Mouse (Mus musculus): Measurements from ENCODE around the gene Aars2.

Aars2 gene

DNA sequence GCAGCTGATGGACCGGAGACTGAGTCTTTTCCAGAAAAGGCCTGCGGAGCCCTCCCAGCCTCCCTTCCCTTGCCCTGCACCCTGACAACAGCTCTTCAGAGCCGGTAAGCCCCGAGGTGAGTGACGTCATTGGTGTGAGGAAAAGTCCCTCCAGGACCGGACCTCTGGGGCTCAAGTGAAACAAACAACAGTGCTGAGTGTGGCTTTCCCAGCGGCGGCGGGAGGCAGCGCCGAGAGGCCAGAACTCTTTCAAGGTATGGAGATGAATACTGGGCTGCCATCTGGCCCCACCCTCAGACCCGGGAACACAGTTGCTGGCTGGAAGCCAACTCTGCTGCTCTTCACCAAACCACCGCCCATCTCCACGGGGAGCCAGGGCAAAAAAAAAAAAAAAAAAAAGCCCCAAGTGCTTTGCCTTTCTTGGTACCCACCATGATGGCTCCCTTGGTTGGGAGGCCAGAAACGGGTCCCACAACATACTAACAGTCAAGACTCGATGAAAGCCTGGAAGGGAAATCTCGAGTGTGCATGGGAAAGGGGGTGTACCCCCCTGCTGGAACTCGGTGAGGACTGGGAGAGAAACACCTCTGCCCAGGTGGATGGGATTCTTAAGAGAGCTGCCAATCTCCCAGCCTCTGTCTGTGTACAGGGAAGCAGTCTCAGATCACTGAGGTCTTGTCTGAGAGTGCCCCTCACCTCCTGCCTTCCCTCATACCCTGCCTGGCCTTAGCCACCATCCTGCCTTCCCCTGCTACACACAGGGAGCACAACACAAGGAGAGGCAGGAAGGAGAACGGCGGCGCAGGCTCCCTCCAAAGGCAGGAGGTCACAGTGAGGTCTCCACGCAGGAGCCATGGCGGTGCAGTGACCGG is 37.6 kb downstream of the Aars2 start:
- DNase-seq: peak; percentile 53

DNA sequence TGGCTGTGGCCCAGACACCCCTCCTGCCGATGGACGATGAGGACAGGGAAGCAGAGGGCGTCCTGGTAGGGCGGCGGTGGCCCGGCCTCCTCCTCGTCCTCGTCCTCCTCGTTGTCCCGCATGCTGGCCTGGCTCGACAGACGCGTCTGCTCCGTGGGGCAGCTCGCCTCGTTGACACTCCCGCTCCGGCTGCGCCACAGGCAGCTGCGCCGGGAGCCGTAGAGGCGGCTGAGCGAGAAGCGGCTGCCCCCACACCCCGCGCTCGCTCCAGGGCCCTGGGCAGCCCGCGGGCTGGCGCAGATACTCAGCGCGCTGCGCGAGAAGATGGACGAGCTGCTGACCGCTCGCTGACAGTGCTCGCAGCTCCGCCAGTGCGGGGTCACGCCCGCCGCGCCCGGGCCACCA is 38.2 kb downstream of the Aars2 start:
- DNase-seq: peak; percentile 49

DNA sequence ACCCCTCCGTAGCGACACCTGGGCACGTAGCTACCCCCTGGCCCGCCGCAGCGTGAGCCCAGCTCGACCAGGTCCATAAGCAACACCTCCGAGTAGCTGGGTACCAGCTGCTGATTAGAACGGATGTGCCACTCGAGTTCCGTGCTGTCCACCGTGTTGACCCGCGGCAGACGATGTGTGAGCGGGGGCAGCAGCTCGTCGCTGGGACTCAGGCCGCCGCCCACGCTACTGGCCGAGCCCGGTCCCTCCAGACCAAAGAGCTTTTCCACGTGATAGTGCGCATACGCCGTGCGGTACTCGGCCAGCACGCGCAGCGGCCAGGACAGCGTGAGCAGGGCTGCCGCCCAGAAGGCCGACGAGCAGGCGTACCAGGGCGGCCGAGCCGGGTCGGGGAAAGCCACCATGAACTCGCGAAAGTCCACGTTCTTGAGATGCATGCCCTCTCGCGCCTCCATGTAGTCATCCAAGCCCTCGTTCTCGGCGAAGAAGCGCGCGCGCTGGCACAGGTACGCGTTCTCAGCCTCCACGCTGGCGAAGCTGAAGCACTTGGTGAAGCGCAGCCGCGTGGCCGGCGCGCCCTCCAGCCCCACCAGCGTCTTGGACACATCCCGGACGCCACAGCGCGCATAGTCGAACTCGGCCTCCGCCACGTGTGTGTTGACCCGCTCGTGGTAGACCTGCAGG is 38.8 kb downstream of the Aars2 start:
- peak; percentile 52 for DNase-seq

DNA sequence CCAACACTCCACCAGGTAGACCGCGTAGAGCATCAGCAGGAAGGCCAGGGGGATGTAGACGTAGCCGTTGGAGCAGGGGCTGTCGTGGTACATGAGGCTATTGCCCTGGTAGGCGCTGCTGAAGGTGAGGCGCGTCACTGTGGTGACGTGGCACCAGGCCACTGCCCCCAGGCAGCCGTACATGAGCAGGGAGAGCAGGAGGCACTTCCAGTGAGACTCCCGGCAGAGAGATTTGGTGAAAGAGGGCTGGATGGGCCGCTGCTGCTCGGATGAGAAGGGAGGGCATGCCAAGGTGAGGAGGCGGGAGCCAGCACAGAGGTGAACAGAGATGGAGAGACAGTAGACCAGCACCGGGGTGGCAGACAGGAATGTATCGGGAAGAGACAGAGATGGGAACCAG is 40.3 kb downstream of the Aars2 start:
- DNase-seq: no peak

DNA sequence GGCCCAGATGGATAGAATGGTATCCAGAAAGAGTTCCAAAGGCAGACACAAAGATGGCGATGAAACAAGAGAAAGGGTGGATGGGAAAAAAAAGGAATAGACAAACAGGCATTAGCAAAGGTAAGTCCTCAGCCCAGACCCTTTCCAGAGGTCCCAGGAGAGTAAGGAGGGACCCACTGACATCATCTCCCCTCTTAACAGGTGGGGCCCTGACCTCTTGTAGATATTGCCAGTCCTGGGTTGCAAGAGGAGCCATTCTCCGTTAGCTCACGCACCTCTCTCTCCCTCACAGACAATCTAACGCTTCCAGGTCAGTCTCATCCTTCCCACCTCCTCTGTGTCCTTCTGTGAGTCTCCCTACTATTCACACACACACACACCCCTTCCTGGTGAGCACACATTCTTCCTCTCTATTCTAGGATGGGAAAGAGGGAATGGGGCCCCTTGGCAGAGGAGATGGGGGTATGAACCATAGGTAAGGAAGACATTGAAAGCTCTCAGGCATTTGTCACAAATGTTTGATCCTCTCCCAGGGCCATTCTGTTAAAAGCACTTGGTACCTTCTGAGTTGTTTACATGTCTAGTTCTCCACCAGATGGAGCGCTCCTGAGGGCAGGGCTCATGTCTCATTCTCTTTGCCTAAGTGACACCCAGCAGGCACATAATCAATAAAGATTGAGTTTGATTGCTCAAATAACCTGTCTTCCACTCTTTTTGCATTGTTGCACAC is 41.0 kb downstream of the Aars2 start:
- no peak for DNase-seq

DNA sequence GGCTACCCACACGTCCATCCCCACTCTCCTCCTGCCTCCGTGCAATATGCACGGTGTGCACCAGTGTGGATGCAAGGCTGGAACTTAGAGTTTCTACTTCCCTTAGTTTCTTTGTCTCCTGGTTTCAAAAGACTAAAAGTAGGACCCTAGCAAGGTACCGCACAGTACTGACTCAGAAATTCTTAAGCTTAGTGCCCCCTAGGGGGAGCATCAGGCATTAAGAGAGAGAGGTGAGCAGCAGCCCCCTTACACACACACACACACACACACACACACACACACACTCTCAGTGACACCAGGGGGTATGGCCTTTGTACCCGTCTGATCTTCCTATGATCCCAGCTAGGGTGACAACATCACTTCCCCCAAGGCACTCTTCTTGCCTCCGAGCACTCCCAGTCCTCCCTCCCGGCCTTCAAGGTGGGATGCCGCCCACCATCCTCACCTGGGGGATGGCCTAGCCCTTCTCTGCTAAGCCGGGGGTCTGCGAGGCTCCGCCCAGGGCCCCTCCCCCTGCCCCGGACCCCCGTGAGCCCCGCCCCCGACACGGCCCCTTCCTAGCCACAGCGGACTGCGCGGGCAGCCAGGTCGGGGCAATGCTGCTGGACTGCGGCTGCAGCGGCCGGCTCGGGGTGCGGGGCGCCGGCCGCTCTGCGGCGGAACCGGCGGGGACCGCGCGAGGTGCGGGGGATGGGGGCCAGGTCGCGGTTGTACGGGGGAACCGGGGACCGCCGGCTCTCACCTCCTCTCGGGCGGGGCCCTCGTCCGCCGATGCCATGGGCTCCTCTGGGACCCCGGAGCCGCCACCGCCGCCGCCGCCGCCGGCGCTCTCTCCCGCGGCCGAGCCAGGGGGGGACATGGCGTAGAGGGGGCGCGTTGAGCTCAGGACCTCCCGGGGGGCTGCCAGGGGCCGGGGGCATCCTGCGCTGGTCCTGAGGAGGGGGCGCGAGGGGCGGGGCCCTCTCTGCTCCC is 42.2 kb downstream of the Aars2 start:
- peak; percentile 78 for DNase-seq

DNA sequence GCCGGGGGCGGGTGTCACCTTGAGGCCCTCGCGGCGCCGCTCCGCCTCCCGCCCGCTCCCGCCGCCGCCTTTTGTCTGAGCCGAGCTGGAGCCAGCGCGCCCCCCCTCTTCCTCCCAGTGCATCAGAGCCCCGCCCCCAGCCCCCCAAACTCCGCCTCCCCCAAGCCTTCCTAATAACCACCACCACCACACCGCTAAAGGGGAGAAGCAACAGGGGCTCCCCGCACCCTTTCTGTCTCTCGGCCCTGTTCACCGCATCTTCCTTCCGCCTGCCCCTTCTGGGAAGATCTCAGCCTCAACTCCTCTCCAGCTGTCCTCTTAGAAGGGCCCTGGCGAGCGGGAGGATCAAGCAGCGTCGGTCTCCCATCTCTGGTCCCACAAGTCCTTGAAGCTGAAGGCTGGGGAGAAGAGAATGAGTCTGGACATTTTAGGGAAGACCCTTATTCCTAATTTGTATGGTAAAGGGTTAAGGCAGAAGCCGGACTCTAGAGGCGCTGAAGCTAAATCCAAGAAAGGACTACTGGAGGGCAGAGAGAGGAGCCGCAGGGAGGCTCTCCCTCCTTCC is 43.1 kb downstream of the Aars2 start, which contains the start of gene Tmem151b:
Gene Tmem151b (minus strand): TSS at position 61 of the 565 bp plus-strand sequence.
- DNase-seq: peak; percentile 83

DNA sequence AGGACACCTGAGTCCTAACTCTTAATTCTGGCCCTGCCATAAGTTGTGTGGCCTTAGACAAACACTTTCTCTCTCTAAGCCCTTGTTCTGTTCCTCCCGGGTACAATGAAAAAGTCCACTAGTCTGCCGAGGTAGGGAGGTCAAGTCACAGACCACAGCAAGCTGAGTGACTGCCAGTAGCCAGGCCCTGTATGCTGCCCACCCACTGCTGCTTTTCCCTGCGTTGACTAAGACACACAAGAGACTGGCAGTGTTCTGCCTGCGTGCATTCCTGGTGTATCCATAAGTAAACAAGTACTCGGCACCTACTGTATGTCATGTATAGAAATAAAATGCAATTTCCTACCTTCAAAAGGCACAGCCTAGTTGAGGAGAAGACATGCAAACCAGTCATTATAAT is 43.6 kb downstream of the Aars2 start:
- no peak for DNase-seq

DNA sequence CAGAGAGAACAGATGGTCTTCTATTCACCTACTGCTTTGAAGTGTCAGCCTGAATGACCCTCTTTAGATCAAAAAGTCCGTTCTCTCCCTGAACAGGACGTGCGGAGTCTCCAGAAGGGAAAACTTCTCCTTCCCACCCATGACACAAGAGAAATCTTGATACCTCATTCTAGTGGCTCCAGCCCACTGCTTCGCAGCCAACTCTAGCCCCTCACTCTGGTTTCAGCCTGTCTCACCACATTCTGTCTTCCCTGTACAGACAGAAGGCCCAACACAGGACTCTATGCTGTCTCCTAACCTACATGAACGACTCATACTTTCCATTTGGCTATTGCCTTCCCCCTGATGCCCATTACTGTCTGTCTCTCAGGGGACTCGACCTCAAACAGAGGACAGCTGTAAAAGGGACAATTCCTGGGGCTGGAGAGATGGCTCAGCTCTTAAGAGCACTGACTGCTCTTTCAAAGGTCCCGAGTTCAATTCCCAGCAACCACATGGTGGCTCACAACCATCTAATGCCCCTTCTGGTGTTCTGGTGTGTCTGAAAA is 44.7 kb downstream of the Aars2 start:
- no peak for DNase-seq

DNA sequence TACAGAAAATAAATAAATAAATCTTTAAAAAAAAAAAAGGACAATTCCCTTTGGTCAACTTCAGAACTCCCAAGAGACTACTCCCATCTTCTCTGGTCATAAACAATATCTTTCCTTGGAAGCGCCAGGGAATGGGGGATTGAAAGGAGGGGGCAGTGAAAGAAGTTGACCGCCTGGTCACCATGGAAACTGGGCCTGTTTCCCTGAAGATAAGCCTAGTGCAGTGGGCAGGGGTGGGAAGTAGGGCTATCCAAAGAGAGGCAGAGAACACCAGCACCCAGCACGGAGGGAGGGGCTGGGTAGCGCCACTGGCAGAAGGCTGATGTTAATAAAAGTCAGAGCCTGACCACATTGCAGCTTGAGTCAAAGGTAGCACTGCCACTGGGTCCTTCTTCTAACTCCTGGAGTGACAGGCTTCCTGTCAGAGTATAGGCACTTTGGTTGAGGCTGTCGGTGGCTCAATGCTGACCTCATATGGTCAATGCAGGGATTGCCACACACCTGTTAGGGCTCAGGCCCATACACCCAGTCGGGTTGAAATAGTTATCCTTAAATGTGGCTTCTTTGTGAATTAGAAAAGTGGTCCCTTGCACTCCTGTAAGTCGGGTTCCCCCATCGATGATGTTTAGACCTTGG is 45.3 kb downstream of the Aars2 start:
- DNase-seq: peak; percentile 81

DNA sequence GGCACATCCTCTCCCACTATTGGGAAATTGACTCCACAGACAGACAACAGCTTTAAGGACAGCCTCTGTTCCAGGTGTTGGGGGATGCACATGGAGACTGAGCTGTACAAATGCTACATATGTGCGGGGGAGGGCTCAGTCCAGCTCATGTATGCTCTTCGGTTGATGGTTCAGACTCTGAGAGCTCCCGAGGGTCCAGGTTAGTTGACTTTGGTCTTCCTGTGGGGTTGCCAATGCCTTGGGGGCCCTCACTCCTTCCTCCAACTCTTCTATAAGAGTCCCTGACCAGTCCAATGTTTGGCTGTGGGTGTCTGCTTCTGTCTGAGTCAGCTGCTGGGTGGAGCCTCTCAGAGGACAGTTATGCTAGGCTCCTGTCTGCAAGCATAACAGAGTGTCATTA is 46.4 kb downstream of the Aars2 start:
- no peak for DNase-seq

DNA sequence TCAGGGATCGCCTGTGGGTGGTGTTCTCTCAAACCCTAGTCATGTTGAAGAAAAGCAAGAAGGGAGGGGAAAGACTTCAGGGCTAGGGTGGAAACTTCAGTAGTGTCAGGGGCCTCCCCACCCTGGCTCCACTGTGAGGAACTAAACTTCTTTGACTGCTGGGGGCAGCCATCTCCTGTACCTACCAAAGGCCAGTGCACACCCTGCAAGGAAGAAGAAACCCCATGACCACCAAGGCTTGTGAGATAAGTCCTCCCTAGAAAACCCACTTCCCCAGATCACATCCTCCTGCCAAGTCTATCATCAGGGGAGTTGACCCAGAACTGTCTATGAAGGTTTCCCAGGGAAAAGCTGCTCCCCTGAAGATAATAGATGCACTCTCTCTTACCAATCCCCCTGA is 47.8 kb downstream of the Aars2 start:
- no peak for DNase-seq

DNA sequence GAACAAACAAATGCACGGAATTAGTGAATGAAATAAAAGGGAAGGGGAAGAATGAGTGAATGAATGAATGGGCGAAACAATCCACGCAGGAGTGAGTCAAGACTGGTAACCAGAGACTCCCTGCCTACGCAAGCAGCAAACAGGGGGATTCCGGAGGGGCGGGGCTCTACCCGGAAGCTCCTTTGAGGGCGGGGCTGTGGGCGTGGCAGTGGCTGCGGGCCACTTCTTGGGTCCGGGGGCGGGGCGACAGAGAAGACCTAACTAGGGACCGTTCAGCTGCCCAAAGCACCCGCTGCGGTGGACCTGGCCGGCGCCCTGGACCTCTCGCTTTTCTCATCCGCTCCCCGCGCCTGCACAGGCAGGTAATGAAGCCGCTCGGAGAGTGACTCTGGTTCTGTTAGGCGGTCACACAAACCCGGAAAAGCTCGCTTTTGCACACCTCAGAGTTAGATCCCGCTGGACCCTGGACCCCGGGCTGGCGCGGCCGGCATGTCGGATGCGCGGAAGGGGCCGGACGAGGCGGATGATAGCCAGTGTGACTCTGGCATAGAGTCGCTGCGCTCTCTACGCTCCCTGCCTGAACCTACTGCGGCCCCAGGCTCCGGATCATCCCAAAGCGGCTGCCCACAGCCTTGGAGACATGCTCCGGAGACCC is 48.9 kb downstream of the Aars2 start, which contains the start of gene Nfkbie:
Gene Nfkbie (plus strand): TSS at position 252 of the 655 bp plus-strand sequence.
- DNase-seq: peak; percentile 97

DNA sequence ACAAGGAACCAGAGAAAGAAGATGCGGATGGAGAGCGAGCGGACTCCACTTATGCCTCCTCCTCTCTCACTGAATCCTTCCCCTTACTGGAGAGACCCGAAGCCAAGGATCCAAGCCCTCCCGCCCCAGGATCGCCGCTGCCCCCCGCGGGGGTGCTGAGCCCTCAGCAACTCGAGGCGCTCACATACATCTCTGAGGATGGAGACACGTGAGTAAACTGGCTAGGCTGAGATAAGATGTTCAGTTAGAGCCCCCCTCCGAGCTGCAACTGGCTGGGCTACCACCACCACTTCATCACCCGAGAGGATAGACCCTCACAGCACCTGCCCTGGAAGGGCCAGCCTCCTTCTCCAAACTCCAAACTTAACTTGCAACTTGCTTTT is 49.5 kb downstream of the Aars2 start:
- DNase-seq: no peak

DNA sequence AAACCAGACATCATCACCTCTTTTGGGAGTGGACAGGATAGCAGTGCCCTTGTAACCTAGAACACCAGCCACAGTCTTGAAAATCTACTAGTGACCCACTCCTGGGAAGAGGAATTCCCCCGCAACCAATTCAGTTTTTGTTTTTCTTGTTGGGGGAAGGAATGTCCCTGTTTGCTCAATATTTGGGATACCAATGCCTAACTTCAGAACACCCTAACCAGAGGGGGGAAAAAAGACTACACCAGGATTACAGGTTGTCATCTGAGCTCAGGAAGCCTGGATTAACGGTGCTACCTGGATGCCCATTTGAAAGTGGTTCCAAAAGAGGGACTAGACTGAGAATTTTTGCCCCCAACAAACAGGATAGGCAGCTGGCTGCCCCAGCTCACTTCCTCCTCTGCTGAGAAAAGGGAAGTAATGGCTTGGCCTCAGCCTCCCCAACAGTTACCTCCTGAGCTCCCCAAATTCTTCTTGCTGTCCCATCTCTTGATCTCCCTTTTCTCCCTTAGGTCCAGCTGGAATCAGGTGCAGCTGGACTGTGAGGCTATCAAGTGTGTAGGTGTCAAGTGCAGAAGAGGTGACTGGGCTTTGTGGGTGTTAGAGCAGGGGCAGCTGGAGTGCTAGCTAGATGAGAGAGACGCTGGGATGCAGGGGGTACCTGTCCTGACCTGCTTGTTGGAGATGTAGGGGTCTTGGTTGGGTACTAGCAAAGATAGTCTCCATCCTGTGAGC is 50.0 kb downstream of the Aars2 start:
- DNase-seq: no peak

DNA sequence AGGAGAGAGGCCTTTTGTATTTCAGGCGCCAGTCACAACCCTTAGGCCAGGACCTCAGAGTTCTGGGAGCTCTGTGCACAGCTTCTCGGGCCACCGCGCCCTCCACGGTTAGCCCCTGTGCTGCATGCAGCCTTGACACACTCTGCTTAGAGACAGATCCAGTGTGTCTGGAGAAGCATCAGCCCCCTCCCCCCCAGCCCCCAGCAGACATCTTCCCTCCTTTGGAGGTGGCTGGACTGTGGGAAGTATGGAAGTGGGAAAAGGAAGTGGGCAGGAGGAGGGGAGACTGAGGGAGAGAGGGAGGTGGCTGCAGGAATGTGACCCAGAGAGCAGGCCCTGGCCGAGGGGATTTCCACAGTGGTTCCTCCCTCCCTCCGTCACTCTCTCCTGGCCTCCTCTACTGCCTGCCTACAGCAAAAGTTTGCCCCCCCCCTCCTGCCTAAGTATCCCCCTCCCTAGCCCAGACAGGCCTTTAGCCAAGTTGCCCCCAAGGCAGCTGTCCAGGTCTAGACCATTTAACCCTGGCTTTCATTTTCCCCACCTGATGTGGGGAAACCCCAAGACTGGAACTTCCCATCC is 50.7 kb downstream of the Aars2 start:
- DNase-seq: no peak

DNA sequence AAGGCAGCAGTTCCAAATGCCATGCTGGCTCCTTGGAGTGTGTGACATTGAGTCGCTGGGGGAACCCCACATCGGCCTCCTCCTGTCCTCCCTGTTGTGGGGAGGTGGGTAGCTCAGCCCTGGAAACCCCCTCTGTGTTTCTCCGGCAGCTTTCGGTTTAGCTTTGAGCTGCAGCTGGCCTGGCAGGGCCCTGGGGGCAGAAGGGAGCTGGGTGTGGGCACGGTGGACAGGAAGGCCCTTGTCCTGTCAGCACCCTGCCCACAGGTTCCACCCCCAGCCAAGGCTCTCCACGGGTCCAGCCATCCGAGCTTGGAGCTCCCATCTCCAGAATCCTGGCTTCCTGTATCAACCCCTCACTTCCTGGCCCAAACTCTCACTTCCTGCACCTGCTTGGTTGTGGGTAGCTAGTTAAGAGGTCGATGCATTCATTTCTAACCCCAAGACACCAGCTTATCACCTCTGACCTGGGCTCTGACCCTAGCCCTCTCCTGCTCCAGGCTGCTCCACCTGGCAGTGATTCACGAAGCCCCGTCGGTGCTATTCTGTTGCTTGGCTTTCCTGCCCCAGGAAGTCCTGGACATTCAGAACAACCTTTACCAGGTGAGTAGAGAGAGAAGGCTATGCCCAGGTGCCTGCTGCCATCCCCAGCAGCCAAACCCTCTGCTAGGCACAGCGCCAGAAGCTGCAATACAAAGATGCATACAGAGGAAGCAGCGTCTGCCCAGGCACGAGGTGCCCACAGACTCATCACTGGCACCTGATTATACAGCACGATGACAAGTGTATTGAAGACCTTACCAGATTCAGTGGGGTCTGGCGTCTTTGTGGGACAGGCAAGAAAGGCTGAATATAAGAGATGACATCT is 51.6 kb downstream of the Aars2 start:
- no peak for DNase-seq
